Mouse (Mus musculus) CH12.LX (cell line): Measurements from ENCODE around the gene Gm20458. TPM values are rescaled to one million over a fixed set of nuclear protein-coding genes. Genes with fewer than 3 reads are reported as not detected.
A peak's percentile ranks its signal among the peaks of the same experiment; 100 is the strongest.

Experiments
- DNase-seq: peaks from one replicate; pipeline ENCODE4 v3.0.0-alpha.2; 2013; ENCODE audit errors: extremely low read depth
- H3K27ac ChIP-seq: 2 replicates; pipeline ENCODE4 v1.5.1; 2012; ENCODE audit warnings: low read depth, mild to moderate bottlenecking, control low read depth, moderate library complexity; ENCODE audit not compliant: insufficient read depth
- H3K27me3 ChIP-seq: replicated peaks from 2 replicates; pipeline ENCODE3; 2012; ENCODE audit warnings: inconsistent platforms
- H3K36me3 ChIP-seq, 2 experiments: replicated peaks in 1 of 2; 2 replicates each; pipeline versions ENCODE3 to v1.6.1; 2012; ENCODE audit warnings: inconsistent platforms in 1 of 2, low read length in 1 of 2, mild to moderate bottlenecking in 1 of 2, mixed read lengths in 1 of 2, moderate library complexity in 1 of 2; ENCODE audit not compliant: control insufficient read depth in 1 of 2, insufficient read depth in 1 of 2
- H3K4me1 ChIP-seq, 2 experiments: 2 replicates each; pipeline ENCODE4 v1.6.1; 2012; ENCODE audit warnings: inconsistent platforms in 1 of 2, moderate library complexity in 1 of 2; ENCODE audit not compliant: insufficient read depth in 2 of 2, control insufficient read depth in 1 of 2
- H3K4me2 ChIP-seq: 2 replicates; pipeline ENCODE4 v1.6.1; 2012; ENCODE audit warnings: low read depth, mild to moderate bottlenecking, control low read depth; ENCODE audit not compliant: poor library complexity, insufficient read depth, severe bottlenecking
- H3K4me3 ChIP-seq, 3 experiments: fragments of 150-350 bp in 1 of 3; sonication (generic) in 1 of 3; replicated peaks in 1 of 3; 2 replicates each; pipeline versions ENCODE3 to v1.5.1; 2011 to 2012; ENCODE audit warnings: low read depth in 2 of 3, low read length in 2 of 3, mild to moderate bottlenecking in 2 of 3, moderate library complexity in 2 of 3, control low read depth in 1 of 3, improper control_type of control experiment in 1 of 3, inconsistent platforms in 1 of 3, mixed read lengths in 1 of 3; ENCODE audit not compliant: poor library complexity in 1 of 3
- H3K79me2 ChIP-seq: replicated peaks from 2 replicates; pipeline ENCODE4 v1.6.1; 2012; ENCODE audit warnings: mild to moderate bottlenecking, moderate library complexity; ENCODE audit not compliant: control insufficient read depth, poor library complexity, insufficient read depth, severe bottlenecking; ENCODE audit errors: extremely low read depth
- H3K9ac ChIP-seq: 2 replicates; pipeline ENCODE4 v1.6.1; 2012; ENCODE audit warnings: low read depth, mild to moderate bottlenecking, control low read depth, moderate library complexity; ENCODE audit not compliant: insufficient read depth
- H3K9me3 ChIP-seq: replicated peaks from 2 replicates; pipeline ENCODE3; 2012; ENCODE audit warnings: low read length, inconsistent platforms, mixed read lengths
- BHLHE40 ChIP-seq: IDR thresholded peaks from 2 replicates; pipeline ENCODE4 v1.6.1; 2011; ENCODE audit warnings: mild to moderate bottlenecking, low read depth, low read length, improper control_type of control experiment
- CHD1 ChIP-seq: IDR thresholded peaks from 2 replicates; pipeline ENCODE4 v1.6.1; 2012; ENCODE audit warnings: low read depth, low read length, improper control_type of control experiment, inconsistent platforms
- CHD2 ChIP-seq: IDR thresholded peaks from 2 replicates; pipeline ENCODE4 v1.6.1; 2011; ENCODE audit warnings: low read length, improper control_type of control experiment
- ELF1 ChIP-seq: IDR thresholded peaks from 2 replicates; pipeline ENCODE4 v1.6.1; 2014; ENCODE audit warnings: low read depth, mild to moderate bottlenecking, inconsistent platforms, low read length, improper control_type of control experiment
- EP300 ChIP-seq: IDR thresholded peaks from 2 replicates; pipeline ENCODE4 v1.6.1; 2011; ENCODE audit warnings: low read length, improper control_type of control experiment
- ETS1 ChIP-seq: conservative IDR thresholded peaks from 2 replicates; pipeline ENCODE4 v1.6.1; 2012; ENCODE audit warnings: low read depth, mild to moderate bottlenecking, inconsistent platforms, low read length, improper control_type of control experiment, moderate library complexity
- HCFC1 ChIP-seq: IDR thresholded peaks from 2 replicates; pipeline ENCODE4 v1.6.1; 2012; ENCODE audit warnings: low read depth, mild to moderate bottlenecking, inconsistent platforms, low read length, improper control_type of control experiment
- IRF4 ChIP-seq: IDR thresholded peaks from 2 replicates; pipeline ENCODE4 v1.6.1; 2014; ENCODE audit warnings: low read depth, mild to moderate bottlenecking, inconsistent platforms, low read length, improper control_type of control experiment
- JUN ChIP-seq: IDR thresholded peaks from 2 replicates; pipeline ENCODE4 v1.6.1; 2011; ENCODE audit warnings: low read depth, mild to moderate bottlenecking, low read length, improper control_type of control experiment, moderate library complexity; ENCODE audit not compliant: insufficient read depth
- KAT2A ChIP-seq: IDR thresholded peaks from 2 replicates; pipeline ENCODE4 v1.6.1; 2012; ENCODE audit warnings: low read length, improper control_type of control experiment, inconsistent platforms; ENCODE audit not compliant: insufficient replicate concordance
- MAFK ChIP-seq: IDR thresholded peaks from 2 replicates; pipeline ENCODE4 v1.6.1; 2011; ENCODE audit warnings: low read length, improper control_type of control experiment; ENCODE audit not compliant: insufficient replicate concordance
- MAX ChIP-seq: IDR thresholded peaks from 2 replicates; pipeline ENCODE4 v1.6.1; 2011; ENCODE audit warnings: low read length, improper control_type of control experiment
- MAZ ChIP-seq: IDR thresholded peaks from 2 replicates; pipeline ENCODE4 v1.6.1; 2012; ENCODE audit warnings: low read depth, mild to moderate bottlenecking, inconsistent platforms, low read length, improper control_type of control experiment, moderate library complexity
- MEF2A ChIP-seq: IDR thresholded peaks from 2 replicates; pipeline ENCODE4 v1.6.1; 2014; ENCODE audit warnings: low read depth, mild to moderate bottlenecking, inconsistent platforms, low read length, improper control_type of control experiment, borderline replicate concordance
- MXI1 ChIP-seq: IDR thresholded peaks from 2 replicates; pipeline ENCODE4 v1.6.1; 2011; ENCODE audit warnings: mild to moderate bottlenecking, low read depth, low read length, improper control_type of control experiment
- MYC ChIP-seq: IDR thresholded peaks from 2 replicates; pipeline ENCODE4 v1.6.1; 2011; ENCODE audit warnings: low read depth, mild to moderate bottlenecking, improper control_type of control experiment, low read length
- NELFE ChIP-seq: IDR thresholded peaks from 2 replicates; pipeline ENCODE4 v1.6.1; 2011; ENCODE audit warnings: low read depth, low read length, improper control_type of control experiment
- PAX5 ChIP-seq: IDR thresholded peaks from 2 replicates; pipeline ENCODE4 v1.6.1; 2012; ENCODE audit warnings: low read length, inconsistent platforms, mixed read lengths
- POLR2A ChIP-seq: IDR thresholded peaks from 2 replicates; pipeline ENCODE4 v1.6.1; 2011; ENCODE audit warnings: low read depth, mild to moderate bottlenecking, improper control_type of control experiment, low read length
- RAD21 ChIP-seq: IDR thresholded peaks from 2 replicates; pipeline ENCODE4 v1.6.1; 2011; ENCODE audit warnings: low read depth, mild to moderate bottlenecking, low read length, improper control_type of control experiment, moderate library complexity
- RCOR1 ChIP-seq: conservative IDR thresholded peaks from 2 replicates; pipeline ENCODE4 v1.6.1; 2012; ENCODE audit warnings: low read depth, mild to moderate bottlenecking, inconsistent platforms, low read length, improper control_type of control experiment
- SMC3 ChIP-seq: IDR thresholded peaks from 2 replicates; pipeline ENCODE4 v1.6.1; 2011; ENCODE audit warnings: low read depth, low read length, improper control_type of control experiment
- TBP ChIP-seq: conservative IDR thresholded peaks from 2 replicates; pipeline ENCODE4 v1.6.1; 2011; ENCODE audit warnings: low read depth, low read length, improper control_type of control experiment
- TCF12 ChIP-seq: IDR thresholded peaks from 2 replicates; pipeline ENCODE4 v1.6.1; 2014; ENCODE audit warnings: low read depth, mild to moderate bottlenecking, inconsistent platforms, low read length, improper control_type of control experiment
- USF1 ChIP-seq: IDR thresholded peaks from 2 replicates; pipeline ENCODE4 v1.6.1; 2014; ENCODE audit warnings: low read depth, mild to moderate bottlenecking, inconsistent platforms, low read length, improper control_type of control experiment
- ZKSCAN1 ChIP-seq: IDR thresholded peaks from 2 replicates; pipeline ENCODE4 v1.6.1; 2012; ENCODE audit warnings: low read depth, inconsistent platforms, low read length, improper control_type of control experiment, borderline replicate concordance
- ZMIZ1 ChIP-seq: IDR thresholded peaks from 2 replicates; pipeline ENCODE4 v1.6.1; 2012; ENCODE audit warnings: low read depth, mild to moderate bottlenecking, inconsistent platforms, low read length, improper control_type of control experiment
- ZNF384 ChIP-seq: IDR thresholded peaks from 2 replicates; pipeline ENCODE4 v1.6.1; 2012; ENCODE audit warnings: low read depth, low read length, improper control_type of control experiment, inconsistent platforms
- dilution Hi-C: fragments of 300-500 bp; cut with MboI; formaldehyde crosslinking; loops from 2 replicates; pipeline ENCODE4 v1.14.3; 2020; ENCODE audit warnings: low sequenced_read_pairs; ENCODE audit not compliant: extremely low pct_unique_long_range_greater_than_20kb, extremely low pct_ligation_motif_present
- in situ Hi-C: fragments of 300-500 bp; cut with MboI; formaldehyde crosslinking; loops from 3 replicates; pipeline ENCODE4 v1.14.3; 2019; ENCODE audit warnings: low sequenced_read_pairs, low pct_ligation_motif_present, low pct_unique_long_range_greater_than_20kb, mixed read lengths
- polyA plus RNA-seq: library from polyadenylated mRNA; unstranded; fragments of >175 nt; gene quantifications from 2 replicates; pipeline ENCODE4 v1.2.1, GENCODE M21; 2012; ENCODE audit warnings: low read depth; ENCODE audit not compliant: insufficient read length
- total RNA-seq, 2 experiments: library from RNA; depleted of rRNA; stranded (reverse); fragments of 300-350 nt in 1 of 2; fragments of >200 nt in 1 of 2; gene quantifications; 2 replicates each; pipeline ENCODE4 v1.2.3; 2012 to 2014

Gene Gm20458
- total and polyA plus RNA-seq, 3 experiments, result 0.31 to 1.1 (median 0.74) TPM

DNA sequence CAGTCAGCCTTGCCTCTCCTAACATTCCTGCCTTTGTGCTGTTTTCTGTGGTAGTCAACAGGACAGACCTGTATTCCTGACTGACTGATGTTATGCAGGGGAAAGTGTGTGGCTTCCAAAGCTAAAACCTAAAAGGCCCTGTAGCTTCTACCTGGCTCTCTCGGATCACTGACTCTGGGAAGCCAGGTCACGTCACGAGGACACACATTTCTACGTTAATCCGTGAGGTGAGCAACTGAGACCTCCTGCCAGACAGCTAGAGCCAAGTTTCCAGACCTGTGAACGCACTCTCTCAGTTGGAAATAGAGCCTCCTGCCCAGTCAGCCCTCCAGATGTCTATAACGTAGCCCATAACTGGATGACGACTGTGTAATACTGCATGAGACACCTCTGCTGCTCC, 38.8 kb upstream of the Gm20458 start:
- peak overlapping the region; percentile 89 for H3K27ac ChIP-seq
- peaks cover 22 to 32% of the 10 kb centered on the region in 2 experiments for H3K36me3 ChIP-seq
- dilution Hi-C loops, result no loop called here
- peaks cover 20 to 55% of the 10 kb centered on the region in 2 experiments for H3K4me1 ChIP-seq
- H3K4me3 ChIP-seq, result no peak overlapping the region
- no peaks in the 10 kb centered on the region for H3K27me3 ChIP-seq
- TF ChIP-seq CHD1, result no peak
- no peak for TF ChIP-seq ZKSCAN1
- TF ChIP-seq ETS1, result no peak
- TF ChIP-seq MYC, result no peak
- TF ChIP-seq RAD21, result no peak
- TF ChIP-seq JUN, result no peak
- TF ChIP-seq RCOR1, result no peak
- no peak for TF ChIP-seq MEF2A
- no peak for TF ChIP-seq MXI1
- no peak for TF ChIP-seq ZNF384
- TF ChIP-seq USF1, result no peak
- no peak for TF ChIP-seq TCF12
- H3K9me3 ChIP-seq, result peaks cover 5% of the 10 kb centered on the region
- no peaks in the 10 kb centered on the region for H3K79me2 ChIP-seq
- DNase-seq, result no peak
- no peak overlapping the region for H3K4me2 ChIP-seq
- in situ Hi-C loops, result loop anchor here (5.0 to 25.0 kb wide), 2 partner anchors 35 to 315 kb away; partner anchors contain the start of genes Dnttip1, Sys1 and Wfdc3
- no peak overlapping the region for H3K9ac ChIP-seq

DNA sequence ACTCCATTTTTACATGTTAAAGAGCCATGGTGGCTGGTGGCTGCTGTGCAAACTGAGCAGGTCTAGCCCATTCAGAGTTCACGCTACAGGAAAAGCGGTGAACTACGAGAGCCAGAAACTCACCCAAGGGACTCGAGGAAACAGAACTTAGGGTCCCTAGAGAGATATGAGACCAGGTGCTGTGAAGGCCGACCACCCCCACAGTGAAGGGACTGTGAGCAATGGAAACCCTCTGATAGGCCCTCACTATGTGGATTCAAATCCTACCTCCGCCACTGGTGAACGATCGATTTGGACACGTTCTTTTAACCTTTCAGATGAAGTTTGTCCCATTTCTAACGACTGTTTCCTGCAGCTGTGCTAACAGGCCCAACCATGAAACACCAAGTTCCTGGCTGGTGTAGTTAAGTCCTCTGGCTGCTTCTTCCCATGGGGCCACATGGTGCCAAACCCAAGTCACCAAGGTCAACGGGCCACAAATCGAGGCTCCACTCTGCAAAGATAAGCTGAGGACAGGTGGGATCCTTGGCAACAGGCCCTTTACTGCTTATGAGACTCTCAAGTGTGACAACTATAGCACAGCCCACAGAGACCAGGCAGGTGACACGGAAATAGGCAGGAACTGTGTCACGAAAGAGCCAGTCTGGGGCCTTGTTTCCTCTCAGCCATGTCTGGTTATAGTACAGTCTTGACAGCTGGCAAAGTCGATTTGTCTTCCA, 37.9 kb upstream of the Gm20458 start:
- TF ChIP-seq NELFE (no peak), MAZ (peak; percentile 73; the same call in 1 of the 2 replicates), CHD2 (peak; percentile 66), IRF4 (peak; percentile 71), ELF1 (peak; percentile 61; the same call in 1 of the 2 replicates), EP300 (peak; percentile 82), TBP (0 out of 2 replicates have a peak, but pooled peaks have one; percentile 34), MEF2A (peak; percentile 36; the same call in 1 of the 2 replicates), MYC (peak; percentile 60; the same call in 1 of the 2 replicates), PAX5 (no peak), BHLHE40 (peak; percentile 86), MXI1 (peak; percentile 41; the same call in 1 of the 2 replicates), ETS1 (peak; percentile 80), USF1 (no peak), ZKSCAN1 (no peak), RCOR1 (no peak), SMC3 (peak; percentile 4; the same call in 1 of the 2 replicates), MAX (no peak; the same call in 1 of the 2 replicates), ZMIZ1 (no peak), HCFC1 (0 out of 2 replicates have a peak, but pooled peaks have one; percentile 16), MAFK (0 out of 2 replicates have a peak, but pooled peaks have one; percentile 26), KAT2A (0 out of 2 replicates have a peak, but pooled peaks have one; percentile 70), POLR2A (0 out of 2 replicates have a peak, but pooled peaks have one; percentile 24), TCF12 (peak; percentile 86)
- dilution Hi-C loops (no loop called here), in situ Hi-C loops (loop anchor here (5.0 to 25.0 kb wide), 2 partner anchors 34 to 314 kb away; partner anchors contain the start of genes Dnttip1, Sys1 and Wfdc3)
- Histone ChIP-seq H3K27ac (peak overlapping the region; percentile 89), H3K9me3 (peaks cover 5% of the 10 kb centered on the region), H3K36me3 (peaks cover 29 to 41% of the 10 kb centered on the region in 2 experiments), H3K9ac (no peak overlapping the region), H3K4me2 (peak overlapping the region; percentile 34; the same call in 1 of the 2 replicates), H3K4me3 (no peak overlapping the region), H3K27me3 (no peaks in the 10 kb centered on the region), H3K79me2 (no peaks in the 10 kb centered on the region), H3K4me1 (peaks cover 19 to 49% of the 10 kb centered on the region in 2 experiments)
- DNase-seq, result peak; percentile 91
